Mouse (Mus musculus): ENCODE data around the gene Pde6c. TPM values are rescaled to one million over a fixed set of nuclear protein-coding genes. Genes with fewer than 3 reads are reported as not detected.

Pde6c gene
- polyA plus RNA-seq (2016; fragmentation: Nextera tagmentation; extraction: Ambion mirVana): 0.09 and 0.14 TPM in 2 replicates

GRCm38 (mm10) chr19:38132481-38132880 lies at the start of gene Pde6c:
Pde6c (plus strand) TSS chr19:38132781.
- Histone ChIP-seq H3K9me3 (no peaks in the 10 kb centered on the region), H3K4me3 (no peak within 1 kb of the TSS), H3K36me3 (no peaks in the 10 kb centered on the region), H3K4me1 (no peaks in the 10 kb centered on the region), H3K27me3 (no peaks in the 10 kb centered on the region), H3K27ac (replicated peaks) (no peak within 1 kb of the TSS), H3K4me2 (replicated peaks) (no peak within 1 kb of the TSS), H3K9ac (replicated peaks) (no peak within 1 kb of the TSS)
- ATAC-seq (ENCODE audit: low FRiP score, low read depth): no peak
- 62% methylated on average over 6 of the region's 6 CpGs for WGBS

GRCm38 (mm10) chr19:38082931-38083525 lies 49.6 kb upstream of the Pde6c start:
- Histone ChIP-seq H3K9ac (replicated peaks) (no peak overlapping the region), H3K27ac (replicated peaks) (no peak overlapping the region), H3K27me3 (no peaks in the 10 kb centered on the region), H3K4me2 (replicated peaks) (no peak overlapping the region), H3K4me3 (no peak overlapping the region), H3K9me3 (no peaks in the 10 kb centered on the region), H3K36me3 (no peaks in the 10 kb centered on the region), H3K4me1 (no peaks in the 10 kb centered on the region)
- WGBS: 82% methylated on average over 5 of the region's 5 CpGs
- ATAC-seq (ENCODE audit: low FRiP score, low read depth): no peak

GRCm38 (mm10) chr19:38085841-38086240 lies 46.7 kb upstream of the Pde6c start:
- no peak for ATAC-seq (ENCODE audit: low FRiP score, low read depth)
- Histone ChIP-seq H3K27ac (replicated peaks) (no peak overlapping the region), H3K4me1 (no peaks in the 10 kb centered on the region), H3K9me3 (no peaks in the 10 kb centered on the region), H3K27me3 (no peaks in the 10 kb centered on the region), H3K36me3 (no peaks in the 10 kb centered on the region), H3K4me2 (replicated peaks) (no peak overlapping the region), H3K9ac (replicated peaks) (no peak overlapping the region), H3K4me3 (no peak overlapping the region)
- 81% methylated on average over 4 of the region's 4 CpGs for WGBS

GRCm38 (mm10) chr19:38086948-38087551 lies 45.5 kb upstream of the Pde6c start:
- H3K9ac ChIP-seq (replicated peaks): no peak overlapping the region
- H3K27ac ChIP-seq (replicated peaks): no peak overlapping the region
- 63% methylated on average over 11 of the region's 11 CpGs for WGBS
- H3K4me2 ChIP-seq (replicated peaks): no peak overlapping the region
- no peaks in the 10 kb centered on the region for H3K9me3 ChIP-seq
- no peaks in the 10 kb centered on the region for H3K36me3 ChIP-seq
- H3K4me3 ChIP-seq: no peak overlapping the region
- no peaks in the 10 kb centered on the region for H3K4me1 ChIP-seq
- ATAC-seq (ENCODE audit: low FRiP score, low read depth): no peak
- no peaks in the 10 kb centered on the region for H3K27me3 ChIP-seq

GRCm38 (mm10) chr19:38089358-38089757 lies 43.2 kb upstream of the Pde6c start:
- no peaks in the 10 kb centered on the region for H3K4me1 ChIP-seq
- no peak overlapping the region for H3K4me3 ChIP-seq
- no peak overlapping the region for H3K4me2 ChIP-seq (replicated peaks)
- WGBS: 86% methylated on average over 8 of the region's 8 CpGs
- no peak overlapping the region for H3K27ac ChIP-seq (replicated peaks)
- ATAC-seq (ENCODE audit: low FRiP score, low read depth): no peak
- H3K27me3 ChIP-seq: no peaks in the 10 kb centered on the region
- no peaks in the 10 kb centered on the region for H3K36me3 ChIP-seq
- no peak overlapping the region for H3K9ac ChIP-seq (replicated peaks)
- H3K9me3 ChIP-seq: no peaks in the 10 kb centered on the region

GRCm38 (mm10) chr19:38091512-38091985 lies 41.0 kb upstream of the Pde6c start:
- H3K4me3 ChIP-seq: no peak overlapping the region
- no peaks in the 10 kb centered on the region for H3K9me3 ChIP-seq
- no peak overlapping the region for H3K27ac ChIP-seq (replicated peaks)
- no peak overlapping the region for H3K9ac ChIP-seq (replicated peaks)
- no peak for ATAC-seq (ENCODE audit: low FRiP score, low read depth)
- H3K27me3 ChIP-seq: peaks cover 19% of the 10 kb centered on the region
- WGBS: 46% methylated on average over 4 of the region's 4 CpGs
- H3K4me1 ChIP-seq: no peaks in the 10 kb centered on the region
- H3K36me3 ChIP-seq: no peaks in the 10 kb centered on the region
- H3K4me2 ChIP-seq (replicated peaks): no peak overlapping the region

- peaks cover 10% of the 10 kb centered on the region for H3K4me1 ChIP-seq
- H3K36me3 ChIP-seq: no peaks in the 10 kb centered on the region
- no peak overlapping the region for H3K4me3 ChIP-seq
- 6% methylated on average over 4 of the region's 4 CpGs for WGBS
- H3K9ac ChIP-seq (replicated peaks): no peak overlapping the region
- no peak for ATAC-seq (ENCODE audit: low FRiP score, low read depth)
- H3K27me3 ChIP-seq: peaks cover 50% of the 10 kb centered on the region
- H3K9me3 ChIP-seq: no peaks in the 10 kb centered on the region
- no peak overlapping the region for H3K27ac ChIP-seq (replicated peaks)
- H3K4me2 ChIP-seq (replicated peaks): no peak overlapping the region
Measured at GRCm38 (mm10) chr19:38096231-38096630, 36.4 kb upstream of the Pde6c start.

- Histone ChIP-seq H3K27ac (replicated peaks) (no peak within 1 kb of the TSS), H3K36me3 (no peaks in the 10 kb centered on the region), H3K9me3 (no peaks in the 10 kb centered on the region), H3K9ac (replicated peaks) (no peak within 1 kb of the TSS), H3K27me3 (peaks cover 50% of the 10 kb centered on the region), H3K4me3 (peak within 1 kb of the TSS; percentile 33), H3K4me2 (replicated peaks) (peak within 1 kb of the TSS; percentile 54), H3K4me1 (peaks cover 10% of the 10 kb centered on the region)
- ATAC-seq (ENCODE audit: low FRiP score, low read depth): peak; percentile 38; the same call in 1 of the 2 replicates
- under 1% methylated on average over 77 of the region's 77 CpGs for WGBS
Measured at GRCm38 (mm10) chr19:38096858-38097758, 35.5 kb upstream of the Pde6c start, which contains the start of gene Ffar4. Ffar4 (plus strand) TSS chr19:38097071.

- H3K4me1 ChIP-seq: no peaks in the 10 kb centered on the region
- no peaks in the 10 kb centered on the region for H3K9me3 ChIP-seq
- no peak for ATAC-seq (ENCODE audit: low FRiP score, low read depth)
Measured at GRCm38 (mm10) chr19:38107871-38108270, 24.7 kb upstream of the Pde6c start.

GRCm38 (mm10) chr19:38109506-38110242 lies 22.9 kb upstream of the Pde6c start:
- Histone ChIP-seq H3K9me3 (no peaks in the 10 kb centered on the region), H3K4me2 (replicated peaks) (no peak overlapping the region), H3K27ac (replicated peaks) (no peak overlapping the region), H3K27me3 (no peaks in the 10 kb centered on the region), H3K4me3 (no peak overlapping the region), H3K36me3 (no peaks in the 10 kb centered on the region), H3K4me1 (no peaks in the 10 kb centered on the region), H3K9ac (replicated peaks) (no peak overlapping the region)
- no peak for ATAC-seq (ENCODE audit: low FRiP score, low read depth)
- WGBS: 93% methylated on average over 15 of the region's 15 CpGs

More at GRCm38 (mm10) chr19:38107871-38108270, 24.7 kb upstream of the Pde6c start:
- no peak overlapping the region for H3K4me3 ChIP-seq
- H3K4me2 ChIP-seq (replicated peaks): no peak overlapping the region
- no peak overlapping the region for H3K9ac ChIP-seq (replicated peaks)
- no peak overlapping the region for H3K27ac ChIP-seq (replicated peaks)
- H3K27me3 ChIP-seq: no peaks in the 10 kb centered on the region
- H3K36me3 ChIP-seq: no peaks in the 10 kb centered on the region
- 89% methylated on average over 4 of the region's 4 CpGs for WGBS

GRCm38 (mm10) chr19:38111056-38111455 lies 21.5 kb upstream of the Pde6c start:
- no peaks in the 10 kb centered on the region for H3K4me1 ChIP-seq
- WGBS: 84% methylated on average over 8 of the region's 8 CpGs

More at GRCm38 (mm10) chr19:38111056-38111455, 21.5 kb upstream of the Pde6c start:
- no peak overlapping the region for H3K4me2 ChIP-seq (replicated peaks)
- H3K27me3 ChIP-seq: no peaks in the 10 kb centered on the region
- ATAC-seq (ENCODE audit: low FRiP score, low read depth): no peak
- H3K27ac ChIP-seq (replicated peaks): no peak overlapping the region
- H3K9ac ChIP-seq (replicated peaks): no peak overlapping the region
- no peaks in the 10 kb centered on the region for H3K36me3 ChIP-seq
- H3K9me3 ChIP-seq: no peaks in the 10 kb centered on the region
- H3K4me3 ChIP-seq: no peak overlapping the region

Data from midbrain, embryonic 12.5 days (tissue).